Mouse (Mus musculus): ENCODE data around the gene Parp4. TPM values are rescaled to one million over a fixed set of nuclear protein-coding genes. Genes with fewer than 3 reads are reported as not detected.

The Parp4 gene
- polyA plus RNA-seq, 1 experiment from 2014 or later = 0.94 TPM

DNA sequence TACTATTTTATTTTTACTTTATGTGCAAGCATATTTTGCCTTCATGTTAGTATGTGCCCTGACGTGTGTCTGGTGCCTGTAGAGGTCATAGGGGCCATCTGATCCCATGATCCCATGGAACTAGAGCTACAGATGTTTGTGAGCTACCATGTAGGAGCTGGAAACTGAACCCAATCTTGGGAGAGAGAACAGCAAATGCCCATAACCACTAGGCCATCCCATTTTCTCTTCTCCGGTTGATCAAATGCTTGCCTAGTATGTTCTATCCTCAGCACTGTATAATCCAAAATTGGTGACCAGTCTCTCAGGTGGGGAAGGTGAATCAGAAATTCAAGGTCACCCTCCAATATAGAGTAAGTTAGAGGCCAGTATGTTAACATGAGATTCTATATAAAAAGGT, 2.9 kb upstream of the Parp4 start:
- ATAC-seq (replicated peaks) = no peak

DNA sequence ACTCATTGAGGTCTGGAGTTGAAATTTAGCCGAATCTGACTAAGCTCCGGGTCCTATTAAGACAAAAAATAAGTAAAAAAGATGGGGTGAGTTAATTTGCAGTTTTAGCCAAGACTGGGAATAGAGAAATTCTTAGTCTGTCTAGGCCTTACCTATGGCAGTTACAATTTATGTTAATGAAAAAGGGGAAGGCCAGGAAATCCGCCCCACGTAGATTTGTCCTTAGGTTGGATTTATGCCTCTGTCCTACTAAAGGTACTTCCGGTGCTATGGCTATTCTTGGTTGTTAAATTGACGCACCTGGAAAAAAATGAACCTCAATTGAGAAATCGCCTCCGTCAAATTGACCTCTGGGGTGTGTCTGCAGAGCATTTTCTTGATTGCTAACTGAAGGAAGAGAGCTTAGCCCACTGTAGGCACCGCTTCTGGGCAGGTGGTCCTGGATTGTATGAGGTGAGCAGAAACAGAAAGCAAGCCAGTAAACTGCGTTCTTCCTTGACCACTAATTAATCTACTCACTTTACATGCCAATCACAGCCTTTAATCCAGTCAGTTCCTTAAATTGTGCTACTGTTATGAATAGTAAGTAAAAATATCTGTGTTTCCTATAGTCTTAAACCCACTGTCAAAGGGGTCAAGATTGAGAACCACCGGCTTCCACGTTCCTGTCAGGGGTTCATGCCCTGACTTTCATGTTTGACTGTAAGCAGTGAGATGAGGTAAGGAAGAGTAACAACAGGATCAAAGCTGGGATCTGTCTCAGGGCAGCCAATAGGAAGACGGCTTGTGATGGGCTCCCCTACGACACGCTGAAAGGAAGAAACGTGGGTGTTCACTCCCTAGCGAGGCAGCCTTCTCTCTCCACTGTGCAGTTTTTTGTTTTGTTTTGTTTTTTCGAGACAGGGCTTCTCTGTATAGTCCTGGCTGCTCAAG, 816 bp downstream of the Parp4 start:
- Histone ChIP-seq H3K27me3 (replicated peaks) (peaks cover 9% of the 10 kb centered on the region; the same call in 1 of the 2 replicates), H3K9ac (no peak overlapping the region), H3K4me1 (peaks cover 12% of the 10 kb centered on the region), H3K4me3 (peak overlapping the region; percentile 40; the same call in 1 of the 2 replicates), H3K36me3 (replicated peaks) (no peaks in the 10 kb centered on the region), H3K27ac (no peak overlapping the region), H3K4me2 (peak overlapping the region; percentile 61; the same call in 1 of the 2 replicates), H3K9me3 (no peaks in the 10 kb centered on the region)
- 78% methylated on average over 18 of the region's 18 CpGs for WGBS
- no peak for ATAC-seq (replicated peaks)

More for the DNA sequence above, 2.9 kb upstream of the Parp4 start:
- WGBS = 72% methylated on average over 2 of the region's 2 CpGs
- Histone ChIP-seq H3K27me3 (replicated peaks) (peaks cover 9% of the 10 kb centered on the region; the same call in 1 of the 2 replicates), H3K4me3 (peak overlapping the region; percentile 56), H3K36me3 (replicated peaks) (no peaks in the 10 kb centered on the region), H3K9ac (no peak overlapping the region), H3K4me2 (peak overlapping the region; percentile 44), H3K27ac (no peak overlapping the region), H3K4me1 (peaks cover 21% of the 10 kb centered on the region), H3K9me3 (no peaks in the 10 kb centered on the region)

DNA sequence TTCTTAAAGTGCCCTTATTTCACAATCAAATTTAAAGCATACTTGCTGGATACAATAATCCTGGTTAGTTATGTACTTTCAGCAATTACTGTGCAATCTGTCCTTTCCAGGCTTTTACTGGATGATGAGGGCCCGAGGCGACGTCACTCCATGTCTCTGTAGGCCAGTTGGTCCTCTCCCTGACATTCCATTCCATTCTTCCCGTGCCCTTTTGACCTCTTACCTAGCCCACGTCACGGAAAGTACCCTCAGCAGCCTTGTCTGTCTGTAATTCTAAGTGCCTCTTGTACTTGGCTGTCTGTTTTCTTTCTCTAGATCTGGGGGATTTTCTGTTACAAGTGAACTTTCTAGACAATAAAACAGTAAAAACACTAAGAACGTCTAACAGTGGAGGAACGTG, 3.6 kb downstream of the Parp4 start:
- ATAC-seq (replicated peaks) = no peak
- Histone ChIP-seq H3K4me1 (peaks cover 8% of the 10 kb centered on the region), H3K27ac (no peak overlapping the region), H3K4me2 (no peak overlapping the region), H3K27me3 (replicated peaks) (peaks cover 9% of the 10 kb centered on the region; the same call in 1 of the 2 replicates), H3K9ac (no peak overlapping the region), H3K9me3 (no peaks in the 10 kb centered on the region), H3K36me3 (replicated peaks) (no peaks in the 10 kb centered on the region), H3K4me3 (no peak overlapping the region)
- 57% methylated on average over 8 of the region's 8 CpGs for WGBS

DNA sequence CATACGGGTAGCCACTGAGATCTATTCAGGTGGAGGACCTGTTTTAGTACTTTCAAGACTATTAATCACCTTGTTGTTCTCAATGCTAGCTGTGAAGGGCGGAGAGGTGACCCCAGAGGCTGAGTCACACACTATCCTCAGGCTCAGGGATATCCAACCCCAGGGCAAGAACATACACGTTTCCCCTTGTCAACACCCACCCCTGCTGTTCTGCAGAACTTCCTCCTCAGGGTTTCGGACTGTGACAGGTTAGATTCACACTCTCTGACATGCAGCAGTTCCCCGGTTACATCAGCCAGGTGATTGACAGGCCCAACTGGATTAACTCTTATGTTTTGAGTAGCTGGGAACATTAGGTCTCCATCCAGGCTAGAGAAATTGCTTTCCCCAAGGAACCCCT, 5.7 kb downstream of the Parp4 start:
- WGBS = 73% methylated on average over 5 of the region's 5 CpGs
- no peak overlapping the region for H3K9ac ChIP-seq

DNA sequence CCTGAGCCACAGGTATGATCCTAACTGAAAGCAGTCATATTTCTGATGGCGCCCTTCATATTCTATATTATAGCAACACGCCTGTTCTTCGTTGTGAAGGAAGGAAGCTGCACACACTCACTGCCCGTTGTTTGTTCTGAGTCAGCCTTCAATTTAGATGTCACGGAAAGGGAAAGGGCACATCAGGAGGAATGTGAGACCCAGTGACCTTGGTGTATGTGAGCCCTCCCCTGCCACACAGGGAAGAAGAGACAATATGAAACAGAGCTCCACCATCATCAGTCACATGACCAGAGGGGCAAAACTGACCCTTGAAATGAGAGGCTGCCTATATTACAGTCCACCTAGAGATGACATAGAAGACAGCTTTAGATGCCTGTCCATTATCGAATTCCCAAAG, 6.9 kb downstream of the Parp4 start:
- Histone ChIP-seq H3K27ac (no peak overlapping the region), H3K9ac (no peak overlapping the region), H3K4me1 (no peaks in the 10 kb centered on the region), H3K9me3 (no peaks in the 10 kb centered on the region), H3K36me3 (replicated peaks) (no peaks in the 10 kb centered on the region), H3K4me2 (no peak overlapping the region), H3K27me3 (replicated peaks) (no peaks in the 10 kb centered on the region), H3K4me3 (no peak overlapping the region)
- WGBS = 92% methylated on average over 6 of the region's 6 CpGs
- no peak for ATAC-seq (replicated peaks)

More for the DNA sequence above, 5.7 kb downstream of the Parp4 start:
- no peak for ATAC-seq (replicated peaks)
- no peak overlapping the region for H3K4me3 ChIP-seq
- H3K27me3 ChIP-seq (replicated peaks) = 0 out of 2 replicates have a peak, but pooled peaks cover 2% of the 10 kb centered on the region
- H3K9me3 ChIP-seq = no peaks in the 10 kb centered on the region
- no peak overlapping the region for H3K27ac ChIP-seq
- no peaks in the 10 kb centered on the region for H3K36me3 ChIP-seq (replicated peaks)
- H3K4me1 ChIP-seq = no peaks in the 10 kb centered on the region
- no peak overlapping the region for H3K4me2 ChIP-seq

DNA sequence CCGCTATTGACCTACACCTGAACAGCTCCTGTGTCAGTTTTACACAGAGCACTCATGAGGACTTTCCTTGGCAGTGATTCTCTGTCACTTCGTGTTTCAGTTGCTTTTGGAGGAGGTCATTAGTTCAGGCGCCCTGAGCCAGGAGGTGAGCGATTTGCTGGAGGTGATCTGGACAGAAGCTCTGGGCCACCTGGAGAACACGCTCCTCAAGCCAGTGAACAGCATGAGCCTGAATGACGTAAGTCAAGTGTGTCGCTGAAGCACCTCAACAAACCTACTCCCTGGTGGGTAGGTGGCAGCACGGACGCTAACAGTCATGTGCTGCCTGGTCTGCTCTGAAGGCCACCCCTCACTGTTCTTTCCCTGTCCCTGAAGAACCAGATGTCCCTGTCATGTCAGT, 16.8 kb downstream of the Parp4 start:
- Histone ChIP-seq H3K27ac (no peak overlapping the region), H3K4me2 (no peak overlapping the region), H3K27me3 (replicated peaks) (no peaks in the 10 kb centered on the region), H3K4me1 (no peaks in the 10 kb centered on the region), H3K9me3 (no peaks in the 10 kb centered on the region), H3K9ac (no peak overlapping the region), H3K4me3 (no peak overlapping the region), H3K36me3 (replicated peaks) (no peaks in the 10 kb centered on the region)
- 94% methylated on average over 9 of the region's 9 CpGs for WGBS
- ATAC-seq (replicated peaks) = no peak

DNA sequence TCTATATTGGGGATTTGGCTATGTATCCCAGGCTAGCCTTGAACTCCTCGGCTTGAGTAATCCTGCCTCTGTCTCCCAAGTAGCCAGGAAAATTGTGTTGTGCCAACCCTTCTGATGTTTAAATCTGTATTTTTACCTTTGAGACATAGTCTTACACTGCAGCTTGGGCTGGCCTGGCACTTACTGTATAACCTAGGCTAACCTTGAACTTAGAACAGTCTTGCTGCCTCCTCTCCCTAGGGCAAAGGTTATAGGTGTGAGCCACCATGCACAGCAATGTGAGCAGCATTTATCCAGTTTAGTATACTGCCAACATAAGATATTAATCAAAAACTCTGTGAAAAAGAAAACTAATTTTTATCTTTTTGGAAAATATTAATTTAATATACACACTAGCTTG, 19.4 kb downstream of the Parp4 start:
- no peaks in the 10 kb centered on the region for H3K9me3 ChIP-seq
- no peak for ATAC-seq (replicated peaks)
- no peak overlapping the region for H3K4me2 ChIP-seq
- H3K27me3 ChIP-seq (replicated peaks) = no peaks in the 10 kb centered on the region
- no peak overlapping the region for H3K27ac ChIP-seq
- H3K36me3 ChIP-seq (replicated peaks) = no peaks in the 10 kb centered on the region
- WGBS = 95% methylated on average over 1 of the region's 1 CpGs
- no peaks in the 10 kb centered on the region for H3K4me1 ChIP-seq
- H3K4me3 ChIP-seq = no peak overlapping the region
- no peak overlapping the region for H3K9ac ChIP-seq

DNA sequence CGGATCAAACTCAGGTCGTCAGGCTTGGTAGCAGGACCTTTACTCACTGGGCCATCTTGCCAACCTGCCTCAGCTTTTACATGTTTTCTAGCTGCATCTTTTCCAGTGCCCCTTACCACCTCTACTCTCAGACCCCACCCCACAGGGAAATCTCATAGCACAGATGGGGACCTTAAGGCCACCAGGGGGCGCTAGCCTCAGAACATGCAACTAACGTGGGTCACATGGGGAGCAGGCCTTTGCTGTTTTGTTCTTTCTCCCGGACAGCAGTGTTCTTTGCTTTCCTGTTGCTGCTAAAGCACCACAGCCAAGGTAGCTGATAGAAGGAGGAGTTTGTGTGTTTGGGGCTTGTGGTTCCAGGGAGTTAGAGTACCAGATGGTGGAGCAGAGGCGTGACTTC, 23.3 kb downstream of the Parp4 start:
- ATAC-seq (replicated peaks) = no peak
- Histone ChIP-seq H3K4me1 (no peaks in the 10 kb centered on the region), H3K4me2 (no peak overlapping the region), H3K9ac (no peak overlapping the region), H3K27me3 (replicated peaks) (no peaks in the 10 kb centered on the region), H3K9me3 (no peaks in the 10 kb centered on the region), H3K36me3 (replicated peaks) (no peaks in the 10 kb centered on the region), H3K27ac (no peak overlapping the region), H3K4me3 (no peak overlapping the region)
- 43% methylated on average over 6 of the region's 6 CpGs for WGBS

DNA sequence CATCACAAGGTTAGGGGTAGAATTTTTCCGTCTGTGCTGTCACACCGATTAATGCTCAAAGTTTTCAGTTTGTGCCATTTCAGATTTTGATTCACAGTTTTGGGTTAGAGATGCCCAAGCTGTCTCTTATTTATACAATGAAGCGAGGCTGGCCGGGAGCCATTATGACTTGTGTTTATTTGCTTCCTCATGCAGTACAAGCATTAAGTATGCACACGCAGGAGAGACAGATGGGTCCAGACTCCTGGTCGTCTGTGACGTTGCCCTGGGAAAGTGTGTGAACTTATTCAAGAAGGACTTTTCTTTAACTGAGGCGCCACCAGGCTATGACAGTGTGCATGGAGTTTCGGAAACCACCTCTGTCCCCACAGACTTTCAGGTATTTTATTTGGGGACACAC, 26.6 kb downstream of the Parp4 start:
- Histone ChIP-seq H3K9ac (no peak overlapping the region), H3K4me2 (no peak overlapping the region), H3K36me3 (replicated peaks) (no peaks in the 10 kb centered on the region), H3K27ac (no peak overlapping the region), H3K4me3 (no peak overlapping the region), H3K4me1 (no peaks in the 10 kb centered on the region), H3K9me3 (no peaks in the 10 kb centered on the region), H3K27me3 (replicated peaks) (no peaks in the 10 kb centered on the region)
- ATAC-seq (replicated peaks) = no peak
- 86% methylated on average over 9 of the region's 9 CpGs for WGBS

DNA sequence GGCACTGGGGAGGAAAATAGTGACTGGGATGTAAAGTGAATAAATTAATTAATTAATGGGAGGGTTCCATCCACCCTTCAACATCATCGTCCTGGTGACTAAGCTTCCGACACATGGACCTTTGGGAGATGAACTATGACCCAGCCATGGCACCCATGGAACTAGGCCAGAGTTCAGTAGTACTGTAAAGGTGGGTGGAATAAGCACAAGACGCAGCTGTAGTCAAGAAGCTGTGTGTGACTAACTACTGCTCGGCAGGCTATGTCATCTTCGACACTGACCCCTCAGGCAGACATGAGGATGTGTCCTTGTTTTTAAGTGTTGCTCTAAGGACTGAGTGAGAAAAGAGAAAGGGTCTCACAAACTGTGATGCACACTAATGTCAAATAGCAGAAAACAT, 29.0 kb downstream of the Parp4 start:
- no peaks in the 10 kb centered on the region for H3K36me3 ChIP-seq (replicated peaks)
- no peaks in the 10 kb centered on the region for H3K27me3 ChIP-seq (replicated peaks)
- no peak overlapping the region for H3K27ac ChIP-seq
- no peak overlapping the region for H3K9ac ChIP-seq
- H3K4me3 ChIP-seq = no peak overlapping the region
- no peaks in the 10 kb centered on the region for H3K4me1 ChIP-seq
- ATAC-seq (replicated peaks) = no peak
- no peaks in the 10 kb centered on the region for H3K9me3 ChIP-seq
- H3K4me2 ChIP-seq = no peak overlapping the region
- 94% methylated on average over 5 of the region's 5 CpGs for WGBS

DNA sequence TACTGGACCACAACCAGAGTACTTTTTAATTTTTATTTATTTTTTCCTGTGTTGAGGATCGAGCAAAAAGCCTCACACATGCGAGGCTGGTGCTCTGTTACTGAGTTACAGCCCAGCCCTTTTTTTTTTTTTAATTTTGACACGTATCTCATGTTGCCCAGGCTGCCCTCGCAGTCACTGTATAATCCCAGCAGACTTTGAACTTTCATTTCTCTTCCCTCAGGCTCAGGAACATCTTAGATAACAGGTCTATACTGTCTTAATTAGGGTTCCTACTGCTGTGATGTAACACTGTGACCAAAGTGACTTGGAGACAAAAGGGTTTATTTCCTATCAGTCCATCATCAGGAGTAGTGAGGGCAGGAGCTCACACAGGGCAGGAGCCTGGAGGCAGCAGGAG, 29.7 kb downstream of the Parp4 start:
- Histone ChIP-seq H3K9ac (no peak overlapping the region), H3K27ac (no peak overlapping the region), H3K4me1 (no peaks in the 10 kb centered on the region), H3K4me2 (no peak overlapping the region), H3K36me3 (replicated peaks) (no peaks in the 10 kb centered on the region), H3K9me3 (no peaks in the 10 kb centered on the region), H3K27me3 (replicated peaks) (no peaks in the 10 kb centered on the region), H3K4me3 (no peak overlapping the region)
- ATAC-seq (replicated peaks) = no peak
- WGBS = 83% methylated on average over 4 of the region's 4 CpGs

DNA sequence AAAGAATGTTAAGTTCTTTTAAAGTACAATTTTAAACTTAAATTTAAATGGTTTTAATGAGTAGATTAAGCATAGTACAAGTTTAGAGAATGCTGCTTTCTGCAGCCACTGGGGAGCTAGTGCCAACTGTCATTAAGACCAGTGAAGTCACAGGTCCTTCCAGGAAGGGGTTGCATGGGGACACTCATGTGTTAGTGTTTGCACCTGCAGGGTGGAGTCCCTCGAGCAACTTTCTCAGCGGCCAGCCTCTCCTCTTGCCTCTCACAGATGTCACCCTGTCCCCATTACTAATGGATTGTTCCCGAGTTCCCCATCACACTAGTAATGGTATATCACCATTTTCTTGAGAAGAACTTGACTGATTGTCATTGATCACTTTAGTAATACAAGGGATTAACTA, 37.8 kb downstream of the Parp4 start:
- Histone ChIP-seq H3K36me3 (replicated peaks) (no peaks in the 10 kb centered on the region), H3K9me3 (no peaks in the 10 kb centered on the region), H3K4me1 (no peaks in the 10 kb centered on the region), H3K4me3 (no peak overlapping the region), H3K4me2 (no peak overlapping the region), H3K27me3 (replicated peaks) (no peaks in the 10 kb centered on the region), H3K9ac (no peak overlapping the region), H3K27ac (no peak overlapping the region)
- ATAC-seq (replicated peaks) = no peak
- 84% methylated on average over 3 of the region's 3 CpGs for WGBS

DNA sequence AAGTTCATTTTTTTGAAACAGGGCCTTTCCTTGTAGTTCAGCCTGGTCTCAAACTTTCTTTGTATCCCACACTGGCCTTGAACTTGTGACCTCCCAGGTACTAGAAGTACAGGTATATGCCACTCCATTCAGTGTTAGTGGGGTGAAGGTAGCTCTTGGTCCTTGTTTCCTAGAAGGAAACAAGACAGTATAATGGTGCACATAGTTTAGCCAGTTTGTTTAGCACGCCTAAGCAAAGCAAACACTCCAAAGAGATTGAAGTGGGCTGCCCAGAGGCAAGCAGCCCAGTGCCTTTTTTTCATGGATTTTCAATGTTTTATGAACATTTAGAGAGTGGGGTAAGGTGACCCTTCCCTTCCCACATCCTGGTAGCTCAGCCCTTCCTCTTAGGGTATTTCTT, 42.1 kb downstream of the Parp4 start:
- no peak overlapping the region for H3K9ac ChIP-seq
- no peak overlapping the region for H3K4me2 ChIP-seq
- H3K4me1 ChIP-seq = no peaks in the 10 kb centered on the region
- H3K27me3 ChIP-seq (replicated peaks) = no peaks in the 10 kb centered on the region
- H3K9me3 ChIP-seq = no peaks in the 10 kb centered on the region
- no peaks in the 10 kb centered on the region for H3K36me3 ChIP-seq (replicated peaks)
- H3K27ac ChIP-seq = no peak overlapping the region
- ATAC-seq (replicated peaks) = no peak
- WGBS = 82% methylated on average over 1 of the region's 1 CpGs
- no peak overlapping the region for H3K4me3 ChIP-seq
